Mouse (Mus musculus) left cerebral cortex, adult 18-20 months (tissue): ENCODE results near the gene H2-DMb2. TPM values are rescaled to one million over a fixed set of nuclear protein-coding genes. Genes with fewer than 3 reads are reported as not detected.
"Not testable (repeated sequence)": the region's sequence is repeated elsewhere in the genome, so short reads cannot be mapped to it uniquely, and the experiment has no call there.

Source experiments
- DNase-seq, 2 experiments: peaks; one replicate each; pipeline ENCODE4 v3.0.0; 2021 to 2022; ENCODE audit warnings: low spot score in 2 of 2, mixed read lengths in 1 of 2
- total RNA-seq, 2 experiments: library from RNA; stranded (reverse); gene quantifications; 2 replicates each; pipeline ENCODE4 v1.2.3; 2021

Gene H2-DMb2
- total RNA-seq, 2 experiments from 2014 or later: 1.2 to 1.8 TPM

GRCm38 (mm10) chr17:34134451-34134850, 8.7 kb upstream of the H2-DMb2 start:
- no peak for DNase-seq

GRCm38 (mm10) chr17:34135297-34136224, 7.5 kb upstream of the H2-DMb2 start:
- DNase-seq: peak; percentile 96 to 98

GRCm38 (mm10) chr17:34137601-34138000, 5.5 kb upstream of the H2-DMb2 start:
- DNase-seq: no peak

GRCm38 (mm10) chr17:34138655-34139054, 4.5 kb upstream of the H2-DMb2 start:
- no peak for DNase-seq

GRCm38 (mm10) chr17:34139416-34139815, 3.7 kb upstream of the H2-DMb2 start:
- DNase-seq: no peak

GRCm38 (mm10) chr17:34140240-34140639, 2.9 kb upstream of the H2-DMb2 start:
- DNase-seq: no peak

GRCm38 (mm10) chr17:34141448-34141847, 1.7 kb upstream of the H2-DMb2 start:
- DNase-seq: peak in 1 of 2 experiments; percentile 55

- DNase-seq: no peak
Measured at GRCm38 (mm10) chr17:34142456-34143010, 574 bp upstream of the H2-DMb2 start.

GRCm38 (mm10) chr17:34143461-34143860, 354 bp downstream of the H2-DMb2 start:
- no peak for DNase-seq

- not testable (repeated sequence) for DNase-seq
Measured at GRCm38 (mm10) chr17:34144221-34144620, 1.1 kb downstream of the H2-DMb2 start.

- no peak for DNase-seq
Measured at GRCm38 (mm10) chr17:34144960-34145371, 1.9 kb downstream of the H2-DMb2 start.

- peak in 1 of 2 experiments; percentile 43 for DNase-seq
Measured at GRCm38 (mm10) chr17:34152923-34153322, 9.8 kb downstream of the H2-DMb2 start, which contains the start of gene H2-DMb1. TSS of gene H2-DMb1 (plus strand) at chr17:34153072.

- DNase-seq: no peak
Measured at GRCm38 (mm10) chr17:34155534-34155933, 12.4 kb downstream of the H2-DMb2 start.

GRCm38 (mm10) chr17:34164202-34164895, 21.2 kb downstream of the H2-DMb2 start:
- DNase-seq: no peak

GRCm38 (mm10) chr17:34165033-34165730, 22.1 kb downstream of the H2-DMb2 start:
- DNase-seq: no peak

GRCm38 (mm10) chr17:34169279-34169678, 26.2 kb downstream of the H2-DMb2 start:
- DNase-seq: peak; percentile 16 to 26

GRCm38 (mm10) chr17:34170487-34170876, 27.4 kb downstream of the H2-DMb2 start:
- no peak for DNase-seq

- DNase-seq: peak; percentile 83 to 86
Measured at GRCm38 (mm10) chr17:34170877-34171498, 27.9 kb downstream of the H2-DMb2 start.

GRCm38 (mm10) chr17:34172528-34172927, 29.4 kb downstream of the H2-DMb2 start:
- DNase-seq: no peak

GRCm38 (mm10) chr17:34174075-34174474, 31.0 kb downstream of the H2-DMb2 start:
- no peak for DNase-seq

GRCm38 (mm10) chr17:34177179-34177578, 34.1 kb downstream of the H2-DMb2 start:
- DNase-seq: no peak
